9 mouse cellular contexts compared by ENCODE assay signal in the genomic region with DNA sequence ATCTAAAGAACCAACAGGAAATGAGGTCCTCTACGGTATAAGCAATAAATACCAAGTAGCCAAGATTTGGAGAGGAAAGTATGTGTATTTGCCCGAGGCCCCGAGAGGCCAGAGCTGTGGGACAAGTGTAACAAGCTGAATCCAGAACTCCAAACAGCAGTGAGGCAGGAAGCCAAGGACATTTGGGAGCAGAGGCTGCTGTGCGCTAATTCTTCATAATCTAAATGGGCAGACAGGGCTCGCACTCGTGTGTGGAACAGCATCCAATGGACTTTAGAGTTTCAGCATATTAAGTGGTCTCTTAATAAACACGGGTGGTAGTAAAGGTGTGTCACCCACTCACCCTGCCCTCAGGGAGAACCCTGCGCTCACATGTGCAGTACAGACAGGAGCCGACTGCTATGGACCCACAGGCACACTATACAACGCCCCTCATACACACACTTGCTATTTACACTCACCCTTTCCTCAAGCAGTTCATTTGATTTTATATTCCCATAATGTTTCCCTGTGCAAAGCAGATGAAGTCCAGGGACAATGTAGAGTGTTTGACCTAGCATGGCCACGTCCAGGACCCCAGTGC. TPM values are rescaled to one million over a fixed set of nuclear protein-coding genes. Genes with fewer than 3 reads are reported as not detected.
DNase-seq lines count a peak whose midpoint lies in the region; ATAC-seq and TF ChIP-seq lines count a peak whose summit lies in the region.
"Had no signal": no experiment of that assay in that cellular context is flagged by ENCODE, and none has a peak within 500 bp of the region (broad histone marks: within the 10 kb centered on the region; RNA-seq: fewer than 3 reads in every experiment).

No protein-coding gene starts in this region.

- H3K4me3 ChIP-seq in hindbrain, embryonic 15.5 days: no peak overlapping the region
- H3K4me3 ChIP-seq in hindbrain, embryonic 12.5 days: no peak overlapping the region
- H3K4me3 ChIP-seq in intestine, postnatal 0 days (ENCODE audit: low read depth, low read length): no peak overlapping the region
- no peak overlapping the region for H3K4me3 ChIP-seq in lung, embryonic 14.5 days (ENCODE audit: low read depth, low read length)
- H3K4me3 ChIP-seq: embryonic facial prominence, embryonic 15.5 days had no signal

- no peak overlapping the region for H3K4me2 ChIP-seq in hindbrain, embryonic 15.5 days
- no peak overlapping the region for H3K4me2 ChIP-seq in hindbrain, embryonic 12.5 days (replicated peaks)
- no peak overlapping the region for H3K4me2 ChIP-seq in intestine, postnatal 0 days (replicated peaks; ENCODE audit: low read depth)
- no peak overlapping the region for H3K4me2 ChIP-seq in lung, embryonic 14.5 days
- H3K4me2 ChIP-seq: embryonic facial prominence, embryonic 15.5 days had no signal

- 71% methylated on average over 11 of the region's 11 CpGs for WGBS in hindbrain, embryonic 15.5 days
- 81% methylated on average over 11 of the region's 11 CpGs for WGBS in hindbrain, embryonic 12.5 days
- 45% methylated on average over 11 of the region's 11 CpGs for WGBS in intestine, postnatal 0 days
- 65% methylated on average over 11 of the region's 11 CpGs for WGBS in lung, embryonic 14.5 days

- H3K4me1 ChIP-seq in hindbrain, embryonic 15.5 days (replicated peaks): peaks cover 25% of the 10 kb centered on the region
- peaks cover 21% of the 10 kb centered on the region for H3K4me1 ChIP-seq in hindbrain, embryonic 12.5 days
- H3K4me1 ChIP-seq in intestine, postnatal 0 days (replicated peaks; ENCODE audit: control insufficient read depth, insufficient read depth, low read length): 0 out of 2 replicates have a peak, but pooled peaks cover 3% of the 10 kb centered on the region
- H3K4me1 ChIP-seq in lung, embryonic 14.5 days (ENCODE audit: insufficient read depth): no peaks in the 10 kb centered on the region; the same call in 1 of the 2 replicates

- H3K27me3 ChIP-seq in hindbrain, embryonic 15.5 days: no peaks in the 10 kb centered on the region
- H3K27me3 ChIP-seq in hindbrain, embryonic 12.5 days: no peaks in the 10 kb centered on the region
- H3K27me3 ChIP-seq in intestine, postnatal 0 days (replicated peaks; ENCODE audit: control insufficient read depth, insufficient read depth, low read length): no peaks in the 10 kb centered on the region
- no peaks in the 10 kb centered on the region for H3K27me3 ChIP-seq in lung, embryonic 14.5 days (ENCODE audit: insufficient read depth, low read length)
- H3K27me3 ChIP-seq: embryonic facial prominence, embryonic 15.5 days had no signal

- no peaks in the 10 kb centered on the region for H3K36me3 ChIP-seq in hindbrain, embryonic 15.5 days
- peaks cover 4% of the 10 kb centered on the region for H3K36me3 ChIP-seq in hindbrain, embryonic 12.5 days
- no peaks in the 10 kb centered on the region for H3K36me3 ChIP-seq in intestine, postnatal 0 days (ENCODE audit: control insufficient read depth, insufficient read depth)
- no peaks in the 10 kb centered on the region for H3K36me3 ChIP-seq in lung, embryonic 14.5 days (ENCODE audit: insufficient read depth)

- peak; percentile 41 for DNase-seq in adrenal gland, postnatal 25 days
- DNase-seq in lung, embryonic 14.5 days: peak; percentile 19
- DNase-seq in testis, postnatal 14 days (ENCODE audit: low spot score): no peak
- no peak for DNase-seq in retina, postnatal 1 day
- DNase-seq in layer of hippocampus, adult 11-12 months (ENCODE audit: low spot score): no peak

- H3K9ac ChIP-seq in hindbrain, embryonic 15.5 days: no peak overlapping the region
- no peak overlapping the region for H3K9ac ChIP-seq in hindbrain, embryonic 12.5 days
- H3K9ac ChIP-seq in intestine, postnatal 0 days (ENCODE audit: low read depth, low read length): no peak overlapping the region
- no peak overlapping the region for H3K9ac ChIP-seq in lung, embryonic 14.5 days
- H3K9ac ChIP-seq: embryonic facial prominence, embryonic 15.5 days had no signal

- ATAC-seq in hindbrain, embryonic 15.5 days (ENCODE audit: low FRiP score, low read depth): 0 out of 2 replicates have a peak, but pooled peaks have one; percentile 29
- ATAC-seq in hindbrain, embryonic 12.5 days (ENCODE audit: low FRiP score): no peak
- ATAC-seq in intestine, postnatal 0 days: no peak
- ATAC-seq in lung, embryonic 14.5 days (ENCODE audit: insufficient read depth): peak; percentile 47; the same call in 1 of the 2 replicates

- no peaks in the 10 kb centered on the region for H3K9me3 ChIP-seq in hindbrain, embryonic 15.5 days
- no peaks in the 10 kb centered on the region for H3K9me3 ChIP-seq in hindbrain, embryonic 12.5 days (replicated peaks)
- H3K9me3 ChIP-seq in intestine, postnatal 0 days (ENCODE audit: control insufficient read depth): no peaks in the 10 kb centered on the region
- no peaks in the 10 kb centered on the region for H3K9me3 ChIP-seq in lung, embryonic 14.5 days (ENCODE audit: low read depth, low read length)
- H3K9me3 ChIP-seq: embryonic facial prominence, embryonic 15.5 days had no signal

- no peak for TF ChIP-seq CTCF in intestine, postnatal 0 days (IDR thresholded peaks at IDR 0.05; ENCODE audit: low read depth)
- TF ChIP-seq CTCF in lung, embryonic 14.5 days (IDR thresholded peaks at IDR 0.05; ENCODE audit: low read depth): no peak

- H3K27ac ChIP-seq in hindbrain, embryonic 15.5 days (replicated peaks): peak overlapping the region; percentile 48; the same call in 1 of the 2 replicates
- no peak overlapping the region for H3K27ac ChIP-seq in hindbrain, embryonic 12.5 days
- peak overlapping the region; percentile 23; the same call in 1 of the 2 replicates for H3K27ac ChIP-seq in intestine, postnatal 0 days (ENCODE audit: low read depth, low read length)
- no peak overlapping the region; the same call in 1 of the 2 replicates for H3K27ac ChIP-seq in lung, embryonic 14.5 days (ENCODE audit: low read depth)
- H3K27ac ChIP-seq: embryonic facial prominence, embryonic 15.5 days had no signal

RNA-seq across cellular contexts. Expression of gene Wdfy3, which starts 15.1 kb away (rescaled TPM):
- 27.4 and 29.8 TPM in 2 replicates for polyA plus RNA-seq in hindbrain, embryonic 15.5 days (2015; fragmentation: Nextera tagmentation; extraction: Ambion mirVana)
- 41.3 and 41.9 TPM in 2 replicates for polyA plus RNA-seq in hindbrain, embryonic 12.5 days (2016; fragmentation: Nextera tagmentation; extraction: Ambion mirVana)
- 49.6 and 54.3 TPM in 2 replicates for total RNA-seq in adrenal gland, postnatal 25 days (2021)
- polyA plus RNA-seq in intestine, postnatal 0 days (2015; fragmentation: Nextera tagmentation; extraction: Ambion mirVana): 7.0 and 7.8 TPM in 2 replicates
- 20.4 and 21.7 TPM in 2 replicates for polyA plus RNA-seq in lung, embryonic 14.5 days (2014; fragmentation: Nextera tagmentation; extraction: Ambion mirVana)

Comparison
In these comparisons a context has a peak if more than half of its experiments do, and no peak if none do; other contexts are left out.
1. ATAC-seq: peak in hindbrain, embryonic 15.5 days (single experiment) and lung, embryonic 14.5 days (single experiment); none in hindbrain, embryonic 12.5 days (single experiment) and intestine, postnatal 0 days (single experiment).
2. H3K27ac ChIP-seq: peak in hindbrain, embryonic 15.5 days (single experiment) and intestine, postnatal 0 days (single experiment); none in hindbrain, embryonic 12.5 days (single experiment) and lung, embryonic 14.5 days (single experiment).
3. DNase-seq: peak in adrenal gland, postnatal 25 days (single experiment) and lung, embryonic 14.5 days (single experiment); none in testis, postnatal 14 days (single experiment), retina, postnatal 1 day (single experiment) and layer of hippocampus, adult 11-12 months (single experiment).